Mouse (Mus musculus): ENCODE results near the gene Sf3a3. TPM values are rescaled to one million over a fixed set of nuclear protein-coding genes. Genes with fewer than 3 reads are reported as not detected.

The Sf3a3 gene
- polyA plus RNA-seq, 1 experiment from 2014 or later, result 121 TPM

GRCm38 (mm10) chr4:124746577-124746976 is 32.0 kb downstream of the Sf3a3 start:
- H3K4me1 ChIP-seq, result peaks cover 31% of the 10 kb centered on the region
- no peaks in the 10 kb centered on the region for H3K9me3 ChIP-seq (replicated peaks)
- no peak overlapping the region for H3K9ac ChIP-seq
- WGBS (ENCODE audit: insufficient replicate concordance), result 79% methylated on average over 7 of the region's 7 CpGs
- no peaks in the 10 kb centered on the region for H3K27me3 ChIP-seq (replicated peaks)
- no peak overlapping the region for H3K27ac ChIP-seq
- peaks cover 9% of the 10 kb centered on the region for H3K36me3 ChIP-seq
- H3K4me3 ChIP-seq, result no peak overlapping the region
- H3K4me2 ChIP-seq, result no peak overlapping the region
- no peak for ATAC-seq

DNA sequence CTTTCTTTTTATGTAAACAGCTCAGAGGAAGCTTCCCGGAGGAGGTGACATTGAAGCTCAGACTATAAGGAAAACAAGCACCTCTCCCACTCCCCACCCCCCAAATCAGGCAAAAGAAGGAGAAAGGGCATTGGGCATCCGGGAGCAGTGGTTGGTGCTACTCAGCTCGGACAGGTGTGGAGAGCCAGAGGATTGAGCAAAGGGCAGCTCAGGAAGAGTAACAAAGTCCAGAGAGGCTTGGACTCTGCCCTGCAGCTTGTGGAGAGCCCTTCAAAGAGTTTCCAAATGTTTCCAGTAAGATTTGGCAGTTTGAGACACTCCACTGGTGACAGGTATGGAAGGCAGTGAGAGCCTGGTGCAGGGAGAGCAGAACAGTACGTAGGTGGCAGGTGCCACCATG is 33.3 kb downstream of the Sf3a3 start:
- Histone ChIP-seq H3K4me3 (no peak overlapping the region), H3K27ac (no peak overlapping the region)

DNA sequence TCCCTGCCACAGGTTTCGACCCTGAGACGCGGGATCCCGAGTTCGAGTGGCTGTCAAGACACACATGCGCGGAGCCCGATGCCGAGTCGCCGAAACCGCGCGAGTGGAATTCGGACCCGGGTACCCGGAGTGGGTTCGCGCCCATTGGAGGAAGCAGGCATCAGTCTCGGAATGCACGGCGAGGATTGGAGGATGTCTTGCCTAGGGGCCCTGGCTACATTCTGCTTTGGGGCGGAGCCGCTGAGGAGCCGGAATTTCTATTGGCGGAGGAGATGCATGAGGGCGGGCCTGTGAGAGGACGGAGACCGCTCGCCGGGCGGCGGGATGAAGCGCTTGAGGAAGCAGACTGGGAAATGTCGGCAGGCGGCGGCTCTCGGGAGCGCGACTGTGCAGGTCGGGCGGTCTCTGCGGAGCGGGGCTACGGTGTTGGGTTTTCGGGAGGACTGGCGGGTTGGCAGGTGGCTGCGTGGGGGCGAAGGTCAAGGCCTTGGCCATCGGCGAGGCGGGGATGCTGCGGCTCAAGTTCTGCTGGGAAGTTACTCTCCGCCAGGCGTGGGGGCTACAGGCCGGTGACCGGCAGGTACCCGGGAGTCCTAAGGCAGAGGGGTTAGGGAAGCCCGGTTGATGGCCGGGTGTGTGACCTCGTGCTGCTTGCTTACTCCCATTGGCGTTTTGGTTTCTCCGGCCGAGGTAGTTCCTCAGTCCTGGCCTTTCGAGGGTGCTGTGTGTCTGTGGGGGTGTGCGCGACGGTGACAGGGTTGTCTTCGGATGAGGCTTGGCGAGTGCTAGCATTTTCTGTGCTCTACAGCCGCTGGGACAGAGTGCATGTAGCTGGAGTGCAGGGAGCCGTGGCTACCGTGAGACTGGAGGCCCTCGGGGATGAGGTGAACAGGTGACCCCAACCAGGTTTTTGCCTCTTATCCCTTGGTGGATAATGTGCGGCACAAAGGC is 37.0 kb downstream of the Sf3a3 start:
- peak; percentile 96 for ATAC-seq
- H3K9ac ChIP-seq, result peak overlapping the region; percentile 93
- peaks cover 17% of the 10 kb centered on the region for H3K36me3 ChIP-seq
- H3K4me2 ChIP-seq, result peak overlapping the region; percentile 89
- H3K27ac ChIP-seq, result peak overlapping the region; percentile 89
- no peaks in the 10 kb centered on the region for H3K9me3 ChIP-seq (replicated peaks)
- peak overlapping the region; percentile 92 for H3K4me3 ChIP-seq
- WGBS (ENCODE audit: insufficient replicate concordance), result under 1% methylated on average over 75 of the region's 75 CpGs
- H3K4me1 ChIP-seq, result peaks cover 65% of the 10 kb centered on the region
- no peaks in the 10 kb centered on the region for H3K27me3 ChIP-seq (replicated peaks)

More for the DNA sequence above, 33.3 kb downstream of the Sf3a3 start:
- H3K9ac ChIP-seq, result no peak overlapping the region
- H3K27me3 ChIP-seq (replicated peaks), result no peaks in the 10 kb centered on the region
- WGBS (ENCODE audit: insufficient replicate concordance), result 56% methylated on average over 4 of the region's 4 CpGs
- peaks cover 28% of the 10 kb centered on the region for H3K4me1 ChIP-seq
- no peak for ATAC-seq
- H3K4me2 ChIP-seq, result no peak overlapping the region
- H3K9me3 ChIP-seq (replicated peaks), result no peaks in the 10 kb centered on the region
- peaks cover 9% of the 10 kb centered on the region for H3K36me3 ChIP-seq

DNA sequence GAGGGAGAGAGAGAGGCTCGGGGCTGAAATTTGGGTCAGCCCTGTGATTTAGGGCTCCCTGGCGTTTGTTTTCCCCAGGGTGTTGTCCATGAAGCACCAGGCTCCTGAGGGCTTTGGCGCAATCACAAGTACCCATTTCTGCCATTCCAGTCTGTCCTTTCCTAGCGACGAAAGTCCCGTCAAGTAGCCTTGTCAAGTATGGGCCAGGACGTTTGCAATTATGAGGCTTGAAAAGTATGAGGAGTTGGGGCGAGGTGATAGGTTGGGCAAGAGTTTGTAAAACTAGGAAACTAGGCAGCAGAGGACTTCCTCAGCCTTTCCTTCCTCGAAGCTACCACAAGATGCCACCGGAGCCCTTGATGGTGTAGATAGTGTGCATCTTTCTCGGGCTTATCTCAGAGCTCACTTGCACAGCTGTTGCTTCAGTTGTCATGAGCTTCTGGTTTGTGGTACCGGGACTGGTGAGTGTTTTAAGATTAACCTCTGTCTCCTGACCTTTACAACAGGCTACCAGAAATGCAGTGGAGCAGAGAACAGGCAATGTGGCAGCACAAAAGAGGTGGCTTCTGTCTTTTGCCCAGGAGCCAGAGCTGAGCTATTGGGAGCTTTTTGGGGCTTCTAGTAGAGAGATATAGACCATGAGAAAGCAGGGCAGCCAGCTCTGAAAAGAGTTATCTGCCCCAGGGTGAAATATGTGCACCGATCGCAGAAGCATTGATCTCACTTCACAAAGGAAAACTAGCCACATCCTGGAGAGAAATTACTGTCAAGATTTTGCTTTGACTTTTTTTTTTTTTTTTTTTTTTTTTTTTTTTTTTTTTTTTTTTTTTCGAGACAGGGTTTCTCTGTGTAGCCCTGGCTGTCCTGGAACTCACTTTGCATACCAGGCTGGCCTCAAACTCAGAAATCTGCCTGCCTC is 38.0 kb downstream of the Sf3a3 start:
- Histone ChIP-seq H3K4me1 (peaks cover 69% of the 10 kb centered on the region), H3K4me2 (peak overlapping the region; percentile 89), H3K36me3 (peaks cover 17% of the 10 kb centered on the region), H3K9me3 (replicated peaks) (no peaks in the 10 kb centered on the region), H3K27me3 (replicated peaks) (no peaks in the 10 kb centered on the region), H3K9ac (peak overlapping the region; percentile 93), H3K4me3 (peak overlapping the region; percentile 92), H3K27ac (peak overlapping the region; percentile 89)
- peak; percentile 77 for ATAC-seq
- whole genome bisulfite sequencing (ENCODE audit: insufficient replicate concordance), result 4% methylated on average over 15 of the region's 15 CpGs

GRCm38 (mm10) chr4:124755526-124755925 is 41.0 kb downstream of the Sf3a3 start:
- Histone ChIP-seq H3K27me3 (replicated peaks) (no peaks in the 10 kb centered on the region), H3K9ac (peak overlapping the region; percentile 14; the same call in 1 of the 2 replicates), H3K4me3 (no peak overlapping the region), H3K9me3 (replicated peaks) (no peaks in the 10 kb centered on the region), H3K27ac (peak overlapping the region; percentile 48), H3K4me2 (peak overlapping the region; percentile 89), H3K4me1 (peaks cover 85% of the 10 kb centered on the region), H3K36me3 (peaks cover 30% of the 10 kb centered on the region)
- WGBS (ENCODE audit: insufficient replicate concordance), result 42% methylated on average over 7 of the region's 7 CpGs
- ATAC-seq, result no peak

DNA sequence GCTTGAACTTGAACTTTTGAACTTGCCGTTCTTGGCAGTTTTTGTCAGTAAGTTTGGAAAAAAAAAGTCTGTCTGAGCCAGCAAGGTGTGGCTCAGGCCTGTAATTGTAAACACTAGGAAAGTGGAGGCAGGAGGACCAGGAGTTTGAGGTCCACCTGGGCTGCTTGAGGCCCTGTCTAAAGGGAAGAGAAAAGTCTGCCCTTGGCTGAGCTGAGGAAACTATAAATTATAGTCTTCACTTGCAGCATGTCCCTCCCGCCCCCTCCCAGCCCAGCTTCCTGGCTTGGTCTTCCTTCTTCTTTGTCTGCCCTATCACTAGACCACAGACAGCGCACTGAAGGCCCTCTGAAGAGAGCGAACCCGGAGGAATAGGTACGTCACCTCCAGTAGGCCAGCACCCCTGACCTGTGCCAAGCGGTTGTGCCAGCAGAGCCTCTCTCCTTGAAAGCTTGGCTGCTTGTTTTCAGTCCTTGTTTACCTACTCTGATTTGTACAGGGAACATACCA is 44.8 kb downstream of the Sf3a3 start:
- no peaks in the 10 kb centered on the region for H3K9me3 ChIP-seq (replicated peaks)
- peak overlapping the region; percentile 58 for H3K27ac ChIP-seq
- ATAC-seq, result peak; percentile 67
- H3K4me3 ChIP-seq, result no peak overlapping the region
- no peak overlapping the region for H3K9ac ChIP-seq
- H3K36me3 ChIP-seq, result peaks cover 28% of the 10 kb centered on the region
- H3K4me2 ChIP-seq, result peak overlapping the region; percentile 9
- no peaks in the 10 kb centered on the region for H3K27me3 ChIP-seq (replicated peaks)
- peaks cover 67% of the 10 kb centered on the region for H3K4me1 ChIP-seq
- 28% methylated on average over 7 of the region's 7 CpGs for WGBS (ENCODE audit: insufficient replicate concordance)

- Histone ChIP-seq H3K36me3 (peaks cover 24% of the 10 kb centered on the region), H3K4me3 (no peak overlapping the region), H3K9ac (no peak overlapping the region), H3K4me2 (no peak overlapping the region), H3K27me3 (replicated peaks) (no peaks in the 10 kb centered on the region), H3K9me3 (replicated peaks) (no peaks in the 10 kb centered on the region), H3K27ac (no peak overlapping the region), H3K4me1 (peaks cover 66% of the 10 kb centered on the region)
- ATAC-seq, result no peak
- 14% methylated on average over 1 of the region's 1 CpGs for WGBS (ENCODE audit: insufficient replicate concordance)
These were observed 46.6 kb downstream of the Sf3a3 start for GRCm38 (mm10) chr4:124761201-124761600.

GRCm38 (mm10) chr4:124762858-124763452 is 48.4 kb downstream of the Sf3a3 start:
- ATAC-seq, result no peak
- Histone ChIP-seq H3K4me2 (no peak overlapping the region), H3K27ac (no peak overlapping the region), H3K4me1 (peaks cover 68% of the 10 kb centered on the region), H3K9ac (no peak overlapping the region), H3K36me3 (peaks cover 24% of the 10 kb centered on the region), H3K9me3 (replicated peaks) (no peaks in the 10 kb centered on the region), H3K27me3 (replicated peaks) (no peaks in the 10 kb centered on the region), H3K4me3 (no peak overlapping the region)
- WGBS (ENCODE audit: insufficient replicate concordance), result 80% methylated on average over 6 of the region's 6 CpGs

DNA sequence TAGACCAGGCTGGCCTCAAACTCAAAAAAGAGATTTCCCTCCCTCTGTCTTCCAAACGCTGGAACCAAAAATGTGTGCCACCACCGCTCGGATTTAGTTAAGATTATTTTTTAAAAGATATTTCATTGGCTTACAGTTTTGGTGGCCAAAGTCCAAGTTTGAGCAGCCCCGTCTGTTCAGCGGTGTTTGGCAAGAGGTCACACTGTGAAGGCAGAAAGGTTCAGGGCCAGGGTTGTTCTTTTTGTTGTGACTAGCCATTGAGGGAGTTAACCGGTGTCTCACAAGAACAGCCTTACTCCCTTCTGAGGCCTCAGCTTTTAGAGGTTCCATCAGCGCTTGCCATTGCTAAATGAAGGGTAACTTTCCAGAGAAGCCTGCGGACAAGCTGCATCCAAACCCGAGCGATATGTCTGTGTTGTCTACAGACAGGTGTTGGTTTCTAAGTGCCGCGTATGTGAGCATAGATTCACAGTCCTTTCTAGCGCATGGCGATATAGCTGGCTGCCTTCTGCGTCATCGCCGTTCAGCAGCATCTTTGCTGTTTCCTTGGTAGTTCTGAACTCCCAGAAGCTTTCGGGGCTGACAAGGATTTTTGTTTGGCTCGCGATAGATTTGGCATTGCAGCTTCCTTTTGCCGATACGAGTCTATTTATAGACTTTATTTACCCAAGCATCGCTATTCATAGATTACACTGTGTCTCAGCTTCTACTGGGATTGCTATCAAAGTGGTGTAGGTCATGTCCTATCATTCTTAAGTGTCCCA is 51.4 kb downstream of the Sf3a3 start:
- peak overlapping the region; percentile 50 for H3K27ac ChIP-seq
- 57% methylated on average over 23 of the region's 23 CpGs for WGBS (ENCODE audit: insufficient replicate concordance)
- no peaks in the 10 kb centered on the region for H3K9me3 ChIP-seq (replicated peaks)
- peak overlapping the region; percentile 9; the same call in 1 of the 2 replicates for H3K4me2 ChIP-seq
- H3K36me3 ChIP-seq, result peaks cover 23% of the 10 kb centered on the region
- no peak overlapping the region for H3K4me3 ChIP-seq
- no peaks in the 10 kb centered on the region for H3K27me3 ChIP-seq (replicated peaks)
- no peak overlapping the region for H3K9ac ChIP-seq
- peaks cover 75% of the 10 kb centered on the region for H3K4me1 ChIP-seq
- no peak for ATAC-seq

- H3K4me1 ChIP-seq, result peaks cover 78% of the 10 kb centered on the region
- WGBS (ENCODE audit: insufficient replicate concordance), result 45% methylated on average over 2 of the region's 2 CpGs
- H3K27ac ChIP-seq, result peak overlapping the region; percentile 50
These were observed 52.0 kb downstream of the Sf3a3 start for GRCm38 (mm10) chr4:124766566-124766940.

More at GRCm38 (mm10) chr4:124766566-124766940, 52.0 kb downstream of the Sf3a3 start:
- ATAC-seq, result no peak
- H3K9ac ChIP-seq, result peak overlapping the region; percentile 41; the same call in 1 of the 2 replicates
- H3K9me3 ChIP-seq (replicated peaks), result no peaks in the 10 kb centered on the region
- H3K36me3 ChIP-seq, result peaks cover 24% of the 10 kb centered on the region
- no peak overlapping the region for H3K4me3 ChIP-seq
- peak overlapping the region; percentile 9; the same call in 1 of the 2 replicates for H3K4me2 ChIP-seq
- no peaks in the 10 kb centered on the region for H3K27me3 ChIP-seq (replicated peaks)

Data from liver, embryonic 12.5 days (tissue).